Mouse (Mus musculus) ES-E14 (cell line): ENCODE results near the gene Gm4881.

Source experiments
- CHD2 ChIP-seq: IDR thresholded peaks from 2 replicates; pipeline ENCODE4 v1.6.1; 2014; ENCODE audit warnings: mild to moderate bottlenecking, low read depth, low read length, inconsistent platforms
- MAFK ChIP-seq: IDR thresholded peaks from 2 replicates; pipeline ENCODE4 v1.6.1; 2014; ENCODE audit warnings: mild to moderate bottlenecking, low read depth, low read length, inconsistent platforms; ENCODE audit not compliant: insufficient read depth
- ZNF384 ChIP-seq: IDR thresholded peaks from 2 replicates; pipeline ENCODE4 v1.6.1; 2012; ENCODE audit warnings: low read depth, low read length, inconsistent platforms

GRCm38 (mm10) chr7:24978781-24979180 is 34.5 kb upstream of the Gm4881 start:
- TF ChIP-seq ZNF384 (no peak), CHD2 (no peak), MAFK (no peak)
